Mouse (Mus musculus) heart, embryonic 15.5 days (tissue): ENCODE measurements around the gene Gm45021. TPM values are rescaled to one million over a fixed set of nuclear protein-coding genes. Genes with fewer than 3 reads are reported as not detected.

Experiments used
- ATAC-seq: fragments of 200-750 bp; cut with Nextera tagmentation; replicated peaks from 2 replicates; pipeline ENCODE4 v1.8.0; 2017; ENCODE audit warnings: low read depth, moderate TSS enrichment; ENCODE audit not compliant: insufficient number of reproducible peaks, insufficient read depth, low FRiP score
- H3K27ac ChIP-seq: fragments of 300-500 bp; sonication (generic); 2 replicates; pipeline ENCODE4 v1.5.1; 2015; ENCODE audit warnings: mild to moderate bottlenecking, inconsistent platforms
- H3K27me3 ChIP-seq: fragments of 300-500 bp; sonication (generic); 2 replicates; pipeline ENCODE4 v1.6.1; 2015; ENCODE audit warnings: inconsistent platforms
- H3K36me3 ChIP-seq: fragments of 300-500 bp; sonication (generic); 2 replicates; pipeline ENCODE4 v1.6.1; 2015; ENCODE audit warnings: mild to moderate bottlenecking, inconsistent platforms
- H3K4me1 ChIP-seq: fragments of 300-500 bp; sonication (generic); replicated peaks from 2 replicates; pipeline ENCODE4 v1.6.1; 2015; ENCODE audit warnings: inconsistent platforms
- H3K4me2 ChIP-seq: fragments of 300-500 bp; sonication (generic); 2 replicates; pipeline ENCODE4 v1.6.1; 2015; ENCODE audit warnings: inconsistent platforms, mild to moderate bottlenecking, moderate library complexity
- H3K4me3 ChIP-seq: fragments of 300-500 bp; sonication (generic); 2 replicates; pipeline ENCODE4 v1.5.1; 2015; ENCODE audit warnings: mild to moderate bottlenecking, inconsistent platforms
- H3K9ac ChIP-seq: fragments of 300-500 bp; sonication (generic); 2 replicates; pipeline ENCODE4 v1.6.1; 2015; ENCODE audit warnings: mild to moderate bottlenecking, inconsistent platforms
- H3K9me3 ChIP-seq: fragments of 300-500 bp; sonication (generic); replicated peaks from 2 replicates; pipeline ENCODE4 v1.6.1; 2016; ENCODE audit warnings: inconsistent platforms
- WGBS: fragments of 180-500 bp; shearing (Covaris S2); methylation state at CpG from one replicate; pipeline ENCODE4 v1.1.7; 2015; ENCODE audit warnings: mixed read lengths; 5-methylcytosine and 5-hydroxymethylcytosine counted together
- polyA plus RNA-seq: library from polyadenylated mRNA; unstranded; fragments of >200 nt; fragmentation: Nextera tagmentation; extraction: Ambion mirVana; gene quantifications from 2 replicates; pipeline ENCODE4 v1.2.1, GENCODE M21; 2015

Gene Gm45021
- polyA plus RNA-seq, 1 experiment from 2014 or later: not detected

DNA sequence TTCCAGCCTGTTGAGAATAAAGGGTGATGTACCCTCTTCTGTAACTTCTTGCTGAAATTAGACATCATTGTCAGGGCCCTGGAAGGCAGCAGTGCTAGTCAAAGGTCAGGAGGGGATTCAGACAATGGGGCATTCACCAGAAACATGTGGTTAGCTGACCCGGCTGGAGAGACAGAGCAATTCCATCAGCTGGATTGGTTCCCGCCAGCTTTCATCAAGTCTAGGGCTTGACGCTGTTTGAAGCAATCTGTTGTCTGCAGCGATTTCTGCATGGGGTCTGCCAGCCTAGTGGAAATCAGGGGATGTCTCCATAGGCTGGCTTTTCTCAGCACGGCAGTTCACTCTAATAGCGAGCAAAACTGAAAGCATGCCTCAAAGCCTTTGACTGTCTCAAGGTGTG lies 47.1 kb downstream of the Gm45021 start:
- H3K4me1 ChIP-seq: peaks cover 10% of the 10 kb centered on the region
- H3K9ac ChIP-seq: no peak overlapping the region
- no peak overlapping the region for H3K4me2 ChIP-seq
- no peak for ATAC-seq
- H3K27ac ChIP-seq: no peak overlapping the region
- 36% methylated on average over 6 of the region's 6 CpGs for WGBS
- H3K9me3 ChIP-seq: no peaks in the 10 kb centered on the region
- H3K27me3 ChIP-seq: no peaks in the 10 kb centered on the region
- H3K4me3 ChIP-seq: no peak overlapping the region
- H3K36me3 ChIP-seq: no peaks in the 10 kb centered on the region

DNA sequence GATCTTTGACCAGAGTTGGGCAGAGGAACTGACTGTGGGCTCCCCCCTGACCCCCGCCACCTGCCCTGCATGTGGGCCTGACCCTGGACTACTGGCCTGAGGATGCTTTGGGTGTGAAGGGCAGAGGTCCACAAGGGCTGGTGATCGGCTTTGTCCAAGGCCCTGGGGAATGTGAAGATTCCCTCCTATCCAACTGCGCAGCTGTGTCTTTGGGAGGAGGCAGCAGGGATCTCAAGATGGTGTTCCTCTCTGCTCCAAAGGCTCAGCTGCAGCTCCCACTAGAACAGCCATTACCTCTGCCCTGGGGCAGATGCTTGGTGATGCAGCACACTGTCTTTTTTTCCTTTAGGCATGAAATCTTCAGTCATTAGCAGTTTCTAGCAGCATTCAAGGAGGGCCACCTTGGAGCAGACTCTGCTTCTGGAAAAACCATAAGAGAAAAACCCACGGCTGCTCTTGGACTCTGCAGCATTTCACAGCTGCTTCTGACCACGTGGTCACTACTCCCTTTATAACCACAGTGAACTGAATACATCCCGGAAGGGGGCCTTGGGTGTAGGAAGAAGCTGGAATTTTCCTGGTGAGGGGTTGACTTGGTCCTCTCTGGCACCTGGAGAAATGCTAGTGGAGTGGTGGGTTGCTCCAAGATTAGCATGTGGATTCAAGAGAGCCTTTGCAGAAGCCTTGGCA lies 48.5 kb downstream of the Gm45021 start:
- H3K27ac ChIP-seq: no peak overlapping the region
- H3K4me2 ChIP-seq: no peak overlapping the region
- no peaks in the 10 kb centered on the region for H3K9me3 ChIP-seq
- H3K4me3 ChIP-seq: no peak overlapping the region
- no peak overlapping the region for H3K9ac ChIP-seq
- no peaks in the 10 kb centered on the region for H3K27me3 ChIP-seq
- ATAC-seq: no peak
- WGBS: 61% methylated on average over 6 of the region's 6 CpGs
- H3K36me3 ChIP-seq: no peaks in the 10 kb centered on the region
- H3K4me1 ChIP-seq: peaks cover 10% of the 10 kb centered on the region

GRCm38 (mm10) chr6:48638553-48638952 lies 49.1 kb downstream of the Gm45021 start:
- Histone ChIP-seq H3K9me3 (no peaks in the 10 kb centered on the region), H3K4me2 (no peak overlapping the region), H3K27me3 (no peaks in the 10 kb centered on the region), H3K27ac (no peak overlapping the region), H3K9ac (no peak overlapping the region), H3K4me3 (no peak overlapping the region), H3K4me1 (peaks cover 10% of the 10 kb centered on the region), H3K36me3 (no peaks in the 10 kb centered on the region)
- 59% methylated on average over 2 of the region's 2 CpGs for WGBS
- ATAC-seq: no peak

DNA sequence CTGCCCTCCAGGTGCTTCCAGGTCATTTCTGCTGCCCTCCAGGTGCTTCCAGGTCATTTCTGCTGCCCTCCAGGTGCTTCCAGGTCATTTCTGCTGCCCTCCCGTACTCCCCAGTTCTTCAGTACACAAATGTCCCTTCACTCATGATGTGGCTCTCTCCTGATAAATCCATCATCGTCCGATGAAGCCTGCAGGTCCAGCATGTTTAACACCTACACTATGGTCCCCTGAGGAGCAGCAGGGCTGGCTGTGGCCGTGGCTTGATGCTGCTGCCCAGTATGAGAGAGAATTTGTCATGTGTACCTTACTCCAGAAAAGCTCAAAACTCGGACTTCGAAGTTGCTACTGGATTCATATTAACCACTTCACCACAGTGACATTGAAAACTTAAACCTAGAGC lies 52.0 kb downstream of the Gm45021 start:
- no peaks in the 10 kb centered on the region for H3K9me3 ChIP-seq
- no peak overlapping the region for H3K9ac ChIP-seq
- H3K4me1 ChIP-seq: peaks cover 12% of the 10 kb centered on the region
- no peaks in the 10 kb centered on the region for H3K36me3 ChIP-seq
- no peak overlapping the region for H3K27ac ChIP-seq
- ATAC-seq: no peak
- WGBS: 64% methylated on average over 6 of the region's 6 CpGs
- H3K4me2 ChIP-seq: no peak overlapping the region
- no peak overlapping the region for H3K4me3 ChIP-seq
- H3K27me3 ChIP-seq: no peaks in the 10 kb centered on the region

GRCm38 (mm10) chr6:48642764-48643292 lies 53.4 kb downstream of the Gm45021 start:
- no peak overlapping the region for H3K27ac ChIP-seq
- H3K4me2 ChIP-seq: no peak overlapping the region
- no peak overlapping the region for H3K4me3 ChIP-seq
- WGBS: 18% methylated on average over 4 of the region's 4 CpGs
- no peaks in the 10 kb centered on the region for H3K27me3 ChIP-seq
- ATAC-seq: no peak
- no peaks in the 10 kb centered on the region for H3K36me3 ChIP-seq
- no peaks in the 10 kb centered on the region for H3K9me3 ChIP-seq
- no peak overlapping the region for H3K9ac ChIP-seq
- H3K4me1 ChIP-seq: peaks cover 3% of the 10 kb centered on the region; the same call in 1 of the 2 replicates

DNA sequence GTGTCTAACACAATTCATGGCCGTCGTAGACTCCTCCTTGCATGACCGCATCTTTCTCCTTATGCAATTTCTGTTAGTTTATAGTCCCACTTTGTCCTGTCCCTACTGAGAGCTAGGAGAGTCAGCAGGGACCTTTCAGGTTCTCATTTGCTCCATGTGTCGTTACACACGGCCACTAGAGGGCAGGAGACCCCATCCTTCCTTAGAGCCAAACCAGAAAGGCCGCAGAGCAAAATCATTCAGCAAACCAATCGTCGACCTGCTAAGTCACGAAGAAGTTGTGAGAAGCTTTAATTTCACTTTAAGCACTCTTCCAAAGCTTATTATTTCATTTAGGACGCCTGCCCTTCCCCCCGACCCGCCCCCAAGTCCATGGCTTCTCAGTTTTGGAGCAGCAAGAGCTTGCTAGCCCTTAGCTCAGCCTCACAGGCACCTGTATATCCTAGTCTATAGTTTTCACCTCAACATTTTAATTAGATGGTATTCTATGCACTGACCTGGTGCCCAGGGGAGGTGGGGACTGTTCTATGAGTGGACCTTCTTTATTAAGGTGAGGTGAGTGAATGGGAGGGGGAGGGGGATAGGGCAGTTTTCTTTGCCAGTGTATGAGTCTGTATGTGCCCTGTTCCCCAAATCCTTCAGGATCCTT lies 56.4 kb downstream of the Gm45021 start:
- no peak overlapping the region for H3K27ac ChIP-seq
- no peak for ATAC-seq
- H3K4me3 ChIP-seq: no peak overlapping the region
- H3K9me3 ChIP-seq: no peaks in the 10 kb centered on the region
- 0 out of 2 replicates have a peak overlapping the region, but pooled peaks have one; percentile 10 for H3K4me2 ChIP-seq
- peaks cover 3% of the 10 kb centered on the region; the same call in 1 of the 2 replicates for H3K4me1 ChIP-seq
- no peaks in the 10 kb centered on the region for H3K36me3 ChIP-seq
- no peaks in the 10 kb centered on the region for H3K27me3 ChIP-seq
- no peak overlapping the region for H3K9ac ChIP-seq
- WGBS: 7% methylated on average over 12 of the region's 12 CpGs

DNA sequence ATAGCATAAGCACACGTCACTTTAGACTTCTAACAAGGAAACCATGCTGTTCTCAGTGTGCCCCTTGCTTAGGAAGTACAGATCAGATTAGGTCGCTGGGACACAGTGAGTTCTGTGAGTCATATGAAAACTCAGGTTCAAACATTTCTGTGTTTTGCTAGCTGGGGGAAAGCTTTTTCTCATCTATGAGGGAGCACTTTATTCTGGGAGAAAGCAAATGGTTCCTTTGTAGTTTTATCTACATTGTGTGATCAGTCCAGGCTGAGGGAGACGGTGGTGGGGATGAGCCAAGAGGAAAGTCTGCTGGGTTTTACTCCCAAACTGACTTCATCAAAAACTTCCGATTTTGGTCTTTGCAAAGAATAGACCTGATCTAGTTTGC lies 56.9 kb downstream of the Gm45021 start:
- ATAC-seq: no peak
- Histone ChIP-seq H3K4me1 (peaks cover 3% of the 10 kb centered on the region; the same call in 1 of the 2 replicates), H3K9ac (no peak overlapping the region), H3K9me3 (no peaks in the 10 kb centered on the region), H3K4me2 (no peak overlapping the region), H3K27ac (no peak overlapping the region), H3K36me3 (no peaks in the 10 kb centered on the region), H3K27me3 (no peaks in the 10 kb centered on the region), H3K4me3 (no peak overlapping the region)
- 60% methylated on average over 4 of the region's 4 CpGs for WGBS

DNA sequence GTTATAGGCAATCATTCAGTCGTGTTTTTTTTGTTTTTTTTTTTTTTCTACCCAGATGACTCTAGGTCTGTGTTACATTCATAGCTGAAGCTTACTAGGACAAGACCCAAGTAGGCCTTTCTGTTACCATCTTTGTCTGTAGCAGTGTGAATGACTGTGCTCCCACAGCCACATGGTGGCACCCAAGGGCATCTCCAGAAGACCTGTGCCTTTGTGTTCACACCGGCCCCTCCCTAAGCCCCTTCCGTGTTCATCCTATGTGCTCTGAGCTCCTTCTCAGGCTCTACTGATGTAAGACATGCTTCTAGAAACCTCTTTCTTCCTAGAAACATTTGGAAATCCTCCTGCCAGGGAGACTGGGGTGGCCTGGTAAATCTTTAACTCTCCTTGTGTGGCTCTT lies 57.6 kb downstream of the Gm45021 start, which contains the start of gene Gimap8:
Gene Gimap8 (plus strand): TSS at position 240 of the 400 bp plus-strand sequence.
- Histone ChIP-seq H3K9me3 (no peaks in the 10 kb centered on the region), H3K36me3 (no peaks in the 10 kb centered on the region), H3K4me3 (peak within 1 kb of the TSS; percentile 25; the same call in 1 of the 2 replicates), H3K4me2 (peak within 1 kb of the TSS; percentile 43), H3K27me3 (no peaks in the 10 kb centered on the region), H3K9ac (no peak within 1 kb of the TSS), H3K4me1 (peaks cover 3% of the 10 kb centered on the region; the same call in 1 of the 2 replicates), H3K27ac (no peak within 1 kb of the TSS)
- WGBS: 26% methylated on average over 3 of the region's 3 CpGs
- peak; percentile 79; the same call in 1 of the 2 replicates for ATAC-seq

GRCm38 (mm10) chr6:48647611-48648010 lies 58.2 kb downstream of the Gm45021 start:
- Histone ChIP-seq H3K4me1 (peaks cover 3% of the 10 kb centered on the region; the same call in 1 of the 2 replicates), H3K4me2 (peak overlapping the region; percentile 43), H3K27ac (no peak overlapping the region), H3K27me3 (no peaks in the 10 kb centered on the region), H3K4me3 (peak overlapping the region; percentile 25; the same call in 1 of the 2 replicates), H3K36me3 (no peaks in the 10 kb centered on the region), H3K9me3 (no peaks in the 10 kb centered on the region), H3K9ac (no peak overlapping the region)
- WGBS: 82% methylated on average over 2 of the region's 2 CpGs
- no peak for ATAC-seq

- Histone ChIP-seq H3K27me3 (no peaks in the 10 kb centered on the region), H3K9ac (no peak overlapping the region), H3K4me2 (no peak overlapping the region), H3K4me3 (no peak overlapping the region), H3K36me3 (no peaks in the 10 kb centered on the region), H3K4me1 (peaks cover 3% of the 10 kb centered on the region; the same call in 1 of the 2 replicates), H3K27ac (no peak overlapping the region), H3K9me3 (no peaks in the 10 kb centered on the region)
- ATAC-seq: no peak
- WGBS: 85% methylated on average over 4 of the region's 4 CpGs
Observed at GRCm38 (mm10) chr6:48648779-48649178, 59.4 kb downstream of the Gm45021 start.

DNA sequence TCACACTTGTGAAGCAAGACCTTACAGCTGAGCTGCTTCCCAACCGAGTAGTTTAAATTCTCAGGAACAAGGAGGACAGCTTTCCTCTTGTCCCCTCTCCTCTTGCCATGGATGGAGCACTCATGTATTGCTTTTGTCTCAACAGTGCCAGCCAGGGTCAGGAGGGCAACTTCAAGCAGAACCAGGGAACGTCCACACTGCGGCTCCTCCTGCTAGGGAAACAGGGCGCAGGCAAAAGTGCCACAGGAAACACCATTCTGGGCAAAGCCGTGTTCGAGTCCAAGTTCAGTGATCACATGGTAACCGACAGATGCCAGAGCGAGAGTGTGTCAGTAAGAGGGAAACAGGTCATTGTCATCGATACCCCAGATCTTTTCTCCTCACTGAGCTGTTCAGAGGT lies 60.6 kb downstream of the Gm45021 start:
- no peaks in the 10 kb centered on the region for H3K36me3 ChIP-seq
- H3K27me3 ChIP-seq: no peaks in the 10 kb centered on the region
- no peaks in the 10 kb centered on the region for H3K9me3 ChIP-seq
- H3K4me1 ChIP-seq: peaks cover 3% of the 10 kb centered on the region; the same call in 1 of the 2 replicates
- H3K4me3 ChIP-seq: no peak overlapping the region
- WGBS: 86% methylated on average over 9 of the region's 9 CpGs
- H3K9ac ChIP-seq: no peak overlapping the region
- no peak overlapping the region for H3K4me2 ChIP-seq
- ATAC-seq: no peak
- H3K27ac ChIP-seq: no peak overlapping the region
